Mouse (Mus musculus): ENCODE data around the gene Ptprj.

GRCm38 (mm10) chr2:90518296-90518695 is 62.2 kb downstream of the Ptprj start:
- TF ChIP-seq CTCF (IDR thresholded peaks at IDR 0.05; ENCODE audit: borderline replicate concordance, insufficient read depth, low read depth, low read length) (no peak), POLR2A (IDR thresholded peaks at IDR 0.05; ENCODE audit: borderline replicate concordance, insufficient read depth, low read length) (no peak)

Data from cerebellum, adult 2 months (tissue).